Mouse (Mus musculus) frontal cortex, postnatal 14 days (tissue): ENCODE measurements at regions not wholly inside any gene's neighbourhood (a gene's known extent, or its start where the extent isn't known, plus 50 kb on each side); places are given as distances from the start of the nearest gene placed in this dataset.
A peak's percentile ranks its signal among the peaks of the same experiment; 100 is the strongest.

Source experiments
- DNase-seq, 2 experiments: peaks; one replicate each; pipeline ENCODE4 v3.0.0; 2022; ENCODE audit warnings: low spot score in 2 of 2

DNA sequence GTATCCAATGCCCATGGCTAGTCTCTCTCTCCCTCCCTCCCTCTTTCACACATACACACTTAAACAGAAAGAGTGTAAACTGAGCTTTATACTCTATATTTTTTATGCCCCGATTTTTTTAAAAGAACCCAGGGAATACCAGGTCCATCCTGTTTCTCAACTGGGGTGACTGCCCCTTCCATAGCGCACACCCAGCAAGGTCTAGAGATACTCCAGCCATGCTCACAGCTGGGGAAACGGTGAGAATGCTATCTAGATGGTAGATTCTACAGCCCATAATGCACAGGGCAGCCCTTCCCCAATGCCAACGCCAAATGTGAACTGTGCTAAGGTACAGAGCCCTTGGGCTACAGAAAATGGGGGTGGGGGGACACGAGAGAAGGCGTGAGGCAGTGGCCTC is 51.2 kb upstream of the Tln2 start:
- no peak for DNase-seq

DNA sequence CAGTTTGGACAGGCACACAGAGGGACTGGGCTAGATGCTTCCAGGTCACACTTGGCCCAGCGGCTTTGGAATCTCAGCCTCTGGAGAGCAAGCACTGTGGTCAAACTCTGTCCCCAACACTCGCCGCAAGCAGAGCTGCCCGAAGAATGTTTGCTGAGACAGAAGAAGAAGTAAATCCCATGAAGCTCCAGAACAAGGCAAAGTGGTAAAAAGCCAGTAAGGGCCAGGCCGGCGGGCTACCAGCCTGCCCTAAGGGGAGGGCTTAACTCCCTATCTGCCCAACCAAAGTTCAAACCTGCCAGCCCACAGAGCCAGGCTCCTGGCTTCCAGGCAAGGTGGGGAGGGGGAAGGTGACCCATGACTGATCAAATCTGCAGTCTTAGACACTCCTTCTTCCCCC is 52.2 kb upstream of the Tln2 start:
- no peak for DNase-seq

DNA sequence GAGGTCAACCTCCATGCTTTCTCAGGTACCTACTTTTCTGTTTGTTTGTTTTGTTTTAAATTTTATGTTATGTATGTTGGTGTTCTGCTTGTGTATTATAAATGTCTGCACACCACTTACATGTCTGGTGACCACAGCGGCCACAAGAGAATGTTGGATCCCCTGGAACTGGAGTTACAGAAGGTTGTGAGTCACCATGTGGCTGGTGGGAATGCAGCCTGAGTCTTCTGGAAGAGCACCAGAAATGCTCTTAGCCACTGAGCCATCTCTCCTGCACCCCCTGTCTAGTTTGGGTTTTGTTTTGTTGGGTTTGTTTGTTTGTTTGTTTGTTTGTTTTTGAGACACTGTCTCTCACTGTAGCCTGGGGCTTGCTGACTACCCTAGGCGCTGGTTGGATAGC is 52.6 kb upstream of the Tln2 start:
- DNase-seq = no peak

DNA sequence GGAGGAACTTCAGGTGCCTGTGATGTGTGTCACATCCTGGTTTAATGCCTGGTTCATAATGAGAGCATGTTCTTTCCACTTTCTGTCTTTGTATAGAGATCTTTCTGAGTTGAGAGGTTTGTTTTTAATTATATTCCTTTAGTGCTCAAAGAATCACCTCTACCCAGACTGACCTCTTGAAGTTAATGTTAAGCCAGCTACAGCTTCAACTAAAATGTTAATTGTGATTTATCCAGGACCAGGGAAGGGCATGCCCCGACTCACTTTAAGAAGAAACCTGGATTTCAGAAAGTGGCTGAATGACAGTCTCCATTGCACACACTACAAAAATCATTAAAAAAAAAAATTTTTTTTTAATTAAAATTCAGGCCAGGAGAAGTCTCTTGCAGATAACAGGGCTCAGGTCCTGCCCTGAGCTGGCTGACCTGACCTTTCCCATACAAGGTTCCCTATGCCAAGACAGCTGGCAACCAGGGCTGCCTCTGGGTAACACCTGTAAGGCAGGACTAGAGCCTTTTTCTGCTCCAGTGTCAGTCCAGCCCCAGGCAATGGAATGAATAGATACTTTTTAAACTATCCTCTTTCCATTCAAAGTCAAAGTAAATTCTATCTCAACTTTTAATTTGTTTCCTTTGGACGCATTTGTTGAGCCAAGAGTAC is 54.7 kb upstream of the Tln2 start:
- DNase-seq = no peak

DNA sequence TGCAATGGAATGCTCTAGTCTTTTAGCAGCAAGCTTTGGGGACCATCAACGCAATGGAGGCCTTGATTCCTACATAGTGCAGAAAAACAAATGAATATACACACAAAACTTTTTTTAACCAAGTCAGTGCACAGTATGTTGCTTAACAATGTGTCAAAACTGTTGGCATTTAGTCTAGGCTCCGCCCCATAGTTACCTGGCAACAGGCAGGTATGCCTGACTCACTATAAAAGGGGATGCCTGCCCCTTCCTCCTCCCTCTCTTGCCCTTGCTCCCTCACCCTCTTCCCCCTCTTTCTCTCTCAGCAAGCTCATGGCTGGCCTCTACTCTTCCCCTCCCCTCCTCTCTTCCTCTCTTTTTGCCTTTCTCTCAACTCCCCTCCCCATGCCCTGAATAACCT is 56.7 kb upstream of the Tln2 start:
- DNase-seq = no peak

DNA sequence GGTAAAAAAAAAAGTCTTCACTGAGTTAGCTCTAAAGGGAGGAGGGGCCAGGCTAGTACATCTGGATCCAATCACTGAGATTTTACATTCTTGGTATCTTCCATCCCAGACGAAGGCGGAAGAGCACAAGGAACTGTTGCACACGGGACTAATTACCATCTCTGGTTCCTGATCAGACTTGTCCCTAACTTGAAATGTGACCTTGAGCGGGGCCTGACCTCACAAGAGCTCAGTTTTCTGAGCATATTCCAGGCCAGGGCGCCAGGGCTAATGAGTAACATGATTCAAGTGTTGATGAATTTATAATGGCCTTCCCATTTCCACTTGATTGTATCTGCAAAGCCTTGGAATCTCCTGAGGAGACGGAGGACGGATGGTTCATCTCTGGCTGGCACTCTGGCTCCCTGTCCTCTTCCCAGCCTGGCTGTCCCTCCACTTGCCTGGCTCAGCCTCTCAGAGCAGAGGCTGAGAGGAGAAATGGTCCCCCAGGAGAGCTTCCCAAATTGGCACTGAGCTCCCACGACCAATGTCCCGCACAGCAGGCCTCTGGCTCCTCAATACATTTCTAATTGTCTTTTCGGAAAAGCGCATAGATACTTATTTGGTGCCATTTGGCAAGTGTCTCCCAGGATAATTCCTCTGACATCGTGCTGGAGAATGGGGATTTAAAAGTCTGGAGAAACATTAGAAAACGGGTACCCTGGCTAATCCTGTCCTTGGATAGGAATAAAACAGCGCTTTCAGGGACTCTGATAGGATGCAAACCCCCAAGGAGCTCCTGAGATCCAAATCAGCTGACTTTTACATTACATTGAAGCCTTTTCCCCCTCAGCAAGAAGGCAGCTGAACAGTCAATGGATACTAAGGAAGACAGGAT is 58.1 kb upstream of the Tln2 start:
- DNase-seq = no peak

DNA sequence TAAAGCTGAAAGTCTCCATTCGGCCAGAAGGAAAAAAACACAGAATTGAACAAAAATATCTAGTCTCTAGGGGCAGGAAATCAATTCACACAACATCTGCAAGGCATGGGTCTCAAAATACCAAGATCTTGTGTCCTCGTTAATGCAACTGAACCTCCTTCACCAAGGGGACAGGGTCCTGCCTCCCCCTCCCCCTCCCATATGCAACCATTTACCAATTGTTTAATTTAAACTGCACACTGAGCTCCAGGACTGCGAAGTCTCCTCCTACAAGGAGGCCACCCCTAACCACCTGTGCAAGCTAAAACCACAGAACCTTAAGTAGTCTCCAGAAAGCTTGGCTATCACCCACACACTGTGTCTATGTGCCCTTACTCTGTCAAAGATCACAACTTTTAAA is 61.4 kb upstream of the Tln2 start:
- DNase-seq = no peak

DNA sequence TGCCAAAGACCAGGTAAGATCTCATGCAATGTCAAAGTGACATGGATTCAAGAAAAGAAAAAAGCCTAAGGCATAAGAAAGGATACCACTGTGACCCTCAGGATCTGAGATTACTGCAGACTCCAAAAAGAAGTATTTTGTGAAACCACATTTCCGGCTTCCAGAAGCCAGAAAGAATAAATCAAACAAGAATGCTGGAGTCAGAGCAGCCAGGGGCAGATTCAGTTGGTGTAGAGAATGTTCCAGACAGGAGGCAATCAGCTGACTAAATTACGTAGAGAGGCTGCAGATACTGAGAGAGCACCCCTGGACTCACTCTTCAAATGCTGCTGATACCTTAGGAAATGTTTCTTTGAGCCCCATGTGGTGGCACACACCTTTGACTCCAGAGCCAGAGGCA is 67.7 kb upstream of the Tln2 start:
- no peak for DNase-seq

DNA sequence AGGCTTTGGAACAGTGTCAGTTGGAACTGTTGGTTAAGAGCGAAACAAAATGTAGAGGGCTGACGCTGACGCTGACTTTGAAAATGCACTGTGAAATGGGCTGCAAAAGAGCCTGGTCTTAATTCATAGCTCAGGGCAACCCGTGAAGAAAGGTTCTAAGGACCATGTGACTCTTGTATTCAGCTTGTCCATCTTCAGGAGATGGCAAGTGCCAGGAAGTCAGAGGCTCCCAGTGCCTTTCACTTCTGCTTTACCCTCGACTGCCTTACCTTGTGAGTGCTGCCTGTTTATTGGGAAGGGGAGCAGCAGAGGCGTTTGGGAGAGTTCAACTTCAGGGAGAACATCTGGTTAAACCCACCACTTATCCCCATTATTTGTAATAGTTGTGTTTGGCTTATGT is 70.1 kb upstream of the Tln2 start:
- no peak for DNase-seq

DNA sequence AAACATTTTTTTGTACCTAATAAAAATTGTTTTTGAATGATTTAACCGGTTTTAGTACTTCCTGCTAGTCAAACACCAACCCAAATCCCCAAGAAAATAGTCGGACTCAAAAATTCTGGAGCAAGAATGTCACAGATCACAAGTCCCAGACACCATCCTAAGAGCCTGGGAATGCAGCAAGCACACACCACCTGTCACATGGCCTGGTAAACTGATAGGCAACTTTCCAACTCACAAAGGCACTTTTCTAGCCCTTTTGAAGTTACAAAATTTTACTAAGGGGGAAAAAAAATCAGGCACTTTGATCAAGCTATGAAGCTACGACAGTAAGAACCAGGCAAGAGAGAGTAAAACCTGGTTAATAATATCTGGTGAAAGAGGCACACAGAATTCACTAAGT is 70.7 kb upstream of the Tln2 start:
- no peak for DNase-seq

DNA sequence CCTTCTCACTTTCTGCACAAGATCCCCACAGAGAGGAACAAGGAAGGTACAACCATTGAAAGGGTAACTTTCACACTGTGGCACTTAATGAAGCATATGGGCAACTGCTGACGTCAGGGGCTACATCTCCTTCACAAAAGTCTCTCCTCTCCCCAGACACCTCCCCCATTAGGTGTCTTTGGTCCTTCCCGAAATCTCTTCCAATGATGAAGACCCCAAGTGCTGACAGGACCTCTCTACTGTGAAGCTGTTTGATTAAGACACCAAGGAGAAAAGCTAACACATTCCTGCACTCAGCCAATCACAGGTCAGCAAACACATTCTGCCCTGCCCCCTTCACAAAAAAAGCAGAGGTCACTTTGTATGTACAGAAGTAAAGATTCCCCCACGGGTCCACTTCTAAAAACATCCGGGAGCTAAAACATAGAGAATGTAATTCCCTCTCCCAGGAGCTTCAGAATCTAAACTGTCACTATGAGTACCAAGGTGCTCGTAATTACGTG is 72.3 kb upstream of the Tln2 start:
- no peak for DNase-seq

DNA sequence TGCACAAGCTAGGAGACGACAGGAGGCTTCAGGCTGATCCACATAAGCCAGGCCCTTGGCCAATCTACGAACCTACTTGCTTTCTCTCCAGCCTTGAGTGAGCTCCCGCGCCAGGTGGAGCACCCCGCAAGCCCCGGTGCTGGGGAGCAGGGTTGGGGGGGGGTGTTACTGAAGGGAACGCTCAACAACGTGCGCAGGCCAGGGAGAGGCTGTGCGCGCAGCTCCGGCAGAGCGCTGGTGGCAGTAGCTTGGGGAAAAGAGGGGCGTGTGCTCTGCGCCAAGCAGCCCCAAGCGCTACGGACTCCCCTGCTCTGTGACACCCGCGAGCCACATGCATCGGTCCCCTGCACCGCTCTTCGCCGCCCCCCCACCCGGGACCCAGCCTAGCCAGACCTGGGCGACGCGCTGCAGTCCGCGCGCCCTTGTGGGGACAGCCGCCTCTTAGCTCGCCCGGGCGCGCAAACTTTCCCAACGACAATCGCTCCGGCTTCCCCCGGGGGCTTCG is 73.1 kb upstream of the Tln2 start:
- DNase-seq = peak in 1 of 2 experiments; percentile 18

DNA sequence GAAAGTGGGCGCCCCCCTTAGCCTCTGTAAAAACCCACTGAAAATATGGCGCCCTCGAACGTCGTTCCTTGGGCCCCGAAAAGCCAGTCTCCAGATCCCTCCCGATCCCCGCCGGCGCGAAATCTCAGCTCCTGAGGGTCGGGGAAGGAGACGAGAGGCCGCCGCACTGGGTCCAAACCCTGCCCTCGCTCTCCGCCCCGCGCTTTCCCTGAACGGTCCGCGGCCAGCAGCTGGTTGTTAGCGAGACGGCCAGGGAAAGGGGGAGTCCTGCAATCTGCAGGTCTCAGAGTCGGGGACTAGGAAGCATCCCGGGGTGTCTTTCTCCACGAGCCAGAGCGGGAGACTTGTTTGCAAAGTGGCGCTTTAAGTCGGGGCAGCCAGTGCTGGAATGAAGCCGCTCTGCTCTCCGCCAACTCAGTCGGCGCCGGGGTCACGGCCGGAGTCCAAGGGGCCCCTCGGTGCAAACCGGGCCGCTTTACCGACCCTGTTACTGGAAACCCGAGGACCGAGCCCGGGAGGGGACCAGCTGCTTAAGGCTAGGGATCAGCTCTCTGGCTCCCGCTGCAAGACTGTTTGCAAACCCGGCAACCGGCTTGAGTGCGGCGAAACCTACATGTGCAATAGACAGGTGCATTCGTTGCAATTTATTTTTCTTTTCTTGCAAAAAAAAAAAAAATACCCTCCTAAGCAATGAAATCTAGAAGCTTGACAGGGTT is 73.7 kb upstream of the Tln2 start:
- peak; percentile 15 to 37 for DNase-seq

DNA sequence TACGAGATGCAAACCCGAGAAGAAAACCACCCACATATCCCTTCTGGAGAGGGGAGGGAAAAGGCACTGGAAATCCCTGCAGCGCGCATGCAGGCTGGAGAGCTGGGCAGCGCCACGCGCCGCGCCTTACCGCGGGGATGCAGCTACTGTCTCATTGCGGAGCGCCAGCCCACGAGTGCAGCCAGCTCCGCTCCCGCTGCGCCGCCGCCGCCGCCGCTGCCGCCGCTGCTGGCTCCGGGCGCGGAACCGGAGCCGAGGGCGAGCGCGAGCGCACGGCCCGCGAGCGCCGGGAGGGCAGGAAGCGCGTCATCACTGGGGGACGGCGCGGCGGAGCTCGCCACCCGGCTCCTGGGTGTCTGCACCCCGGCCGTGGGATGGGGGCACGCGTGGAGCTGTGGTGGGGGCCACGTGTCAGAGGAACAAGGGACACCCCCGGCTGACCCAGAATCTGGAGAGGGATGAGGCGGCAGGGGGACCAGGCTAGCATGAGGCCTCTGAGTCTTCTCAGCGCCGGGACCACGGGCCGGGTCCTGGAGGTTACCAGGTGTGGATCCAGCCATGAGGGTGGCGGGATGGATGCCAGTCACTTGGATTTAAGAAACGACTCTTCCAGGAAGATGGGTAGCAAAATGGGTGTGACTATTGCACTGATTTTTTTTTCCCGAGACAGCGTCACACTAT is 74.4 kb upstream of the Tln2 start:
- peak; percentile 41 to 64 for DNase-seq

DNA sequence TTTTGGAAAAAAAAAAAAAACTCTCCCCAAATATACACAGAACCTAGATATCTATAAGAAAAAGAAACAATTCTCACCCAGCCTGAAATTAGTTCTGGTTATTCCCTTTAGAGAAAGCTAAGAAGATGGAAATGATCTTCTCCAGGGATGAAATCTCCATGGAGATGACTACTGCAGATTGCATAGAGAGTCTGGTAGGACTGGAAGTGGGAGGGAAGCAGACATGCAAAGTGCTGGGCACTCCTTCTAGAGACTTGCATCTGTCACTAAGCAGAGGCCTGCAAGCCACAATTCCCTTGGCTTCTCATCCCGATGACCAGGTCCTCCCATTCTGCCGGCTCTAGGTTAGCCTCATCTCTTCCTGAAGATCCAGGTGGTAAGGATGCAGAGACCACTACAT is 87.3 kb upstream of the Tln2 start:
- no peak for DNase-seq

DNA sequence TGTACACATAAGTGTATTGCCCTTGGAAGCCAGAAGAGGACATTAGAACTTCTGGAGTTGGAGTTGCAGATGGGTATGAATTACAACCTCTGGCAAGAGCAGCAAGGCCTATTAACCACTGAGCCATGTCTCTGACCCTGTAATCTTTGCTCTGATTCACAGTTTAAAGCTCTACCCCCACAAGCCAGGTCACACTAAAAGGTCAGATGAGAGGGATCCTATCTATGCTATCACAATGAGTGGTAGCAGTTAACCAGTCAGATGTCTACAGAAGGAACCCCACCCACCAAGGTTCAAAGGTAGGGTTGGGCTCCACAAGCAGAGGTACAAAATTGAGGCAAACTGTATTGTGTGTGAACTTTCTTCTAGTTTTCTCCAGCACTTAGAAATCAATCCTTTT is 94.5 kb upstream of the C2cd4b start:
- DNase-seq = no peak

DNA sequence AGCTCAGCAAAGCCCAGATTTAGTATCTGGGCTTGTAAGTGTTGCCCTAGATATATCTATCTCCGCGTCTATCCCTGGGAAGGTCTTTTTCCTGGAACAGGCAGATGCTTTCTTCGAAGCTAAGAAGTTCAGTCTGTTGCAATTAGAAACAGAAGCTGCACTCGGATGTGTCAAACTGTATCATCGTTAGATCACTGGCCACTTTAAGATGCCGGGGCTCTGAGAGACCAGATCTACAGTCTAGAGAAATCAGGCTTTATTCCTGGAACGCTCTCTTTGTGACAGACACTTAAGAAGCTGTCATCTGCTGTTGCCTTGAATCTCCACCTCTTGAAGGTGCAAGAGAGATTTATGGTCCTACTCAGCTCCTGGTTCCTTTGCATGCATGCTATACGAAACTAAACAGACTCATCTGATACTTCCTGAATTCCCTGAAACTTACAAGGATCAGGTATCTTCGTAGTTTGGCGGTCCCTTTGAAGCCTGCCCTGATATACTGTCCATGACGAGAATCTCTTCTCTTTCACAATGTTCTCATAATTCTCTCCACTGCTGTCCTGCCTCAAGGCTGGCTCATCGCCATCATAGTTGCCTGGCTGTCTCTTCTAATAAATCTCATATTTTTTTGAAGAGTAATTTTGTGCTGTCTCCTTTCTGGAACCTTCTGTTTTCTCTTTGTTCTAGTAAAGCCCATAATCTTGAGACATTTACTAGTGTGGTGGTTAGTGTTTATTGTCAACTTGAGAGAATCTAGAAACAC is 88.8 kb upstream of the C2cd4b start:
- no peak for DNase-seq

DNA sequence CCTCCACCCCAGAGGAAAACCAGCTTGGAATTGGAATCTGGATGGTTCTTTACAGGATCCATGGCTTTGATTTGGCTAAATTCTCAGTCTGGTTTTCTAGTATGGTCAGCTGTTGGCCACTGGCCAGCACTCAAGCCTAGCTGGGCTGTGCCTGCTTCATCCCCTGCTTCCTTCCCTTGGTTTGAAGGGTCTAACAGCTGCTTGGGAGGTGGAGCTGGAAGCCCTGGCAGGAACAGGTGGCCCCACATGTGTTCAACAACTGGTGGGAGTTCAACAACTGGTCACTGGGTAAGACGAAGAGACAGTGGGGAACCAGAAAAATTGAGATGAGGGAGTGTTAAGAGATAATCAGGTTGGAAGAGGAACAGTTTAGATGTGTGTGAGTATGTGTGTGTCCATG is 82.3 kb upstream of the C2cd4b start:
- no peak for DNase-seq

DNA sequence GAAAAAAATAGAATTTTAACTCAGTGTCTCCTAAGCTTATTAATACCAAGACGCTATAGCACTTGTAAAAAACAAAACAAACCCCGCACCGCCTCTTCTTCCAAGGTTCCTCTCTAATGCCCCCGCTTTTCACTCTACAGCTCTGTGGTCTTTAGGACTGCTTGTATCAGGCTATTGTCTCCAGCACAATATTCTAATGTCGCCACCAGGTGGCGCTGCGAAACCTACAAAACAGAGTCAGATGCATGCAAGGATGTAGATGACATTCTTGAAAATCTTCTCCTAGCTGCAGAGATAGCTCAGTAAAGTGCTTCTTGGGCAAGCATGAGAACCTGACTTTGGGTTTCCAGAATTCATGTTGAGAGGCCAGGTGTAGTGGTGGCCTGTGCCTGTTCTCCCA is 75.9 kb upstream of the C2cd4b start:
- peak; percentile 48 to 66 for DNase-seq

DNA sequence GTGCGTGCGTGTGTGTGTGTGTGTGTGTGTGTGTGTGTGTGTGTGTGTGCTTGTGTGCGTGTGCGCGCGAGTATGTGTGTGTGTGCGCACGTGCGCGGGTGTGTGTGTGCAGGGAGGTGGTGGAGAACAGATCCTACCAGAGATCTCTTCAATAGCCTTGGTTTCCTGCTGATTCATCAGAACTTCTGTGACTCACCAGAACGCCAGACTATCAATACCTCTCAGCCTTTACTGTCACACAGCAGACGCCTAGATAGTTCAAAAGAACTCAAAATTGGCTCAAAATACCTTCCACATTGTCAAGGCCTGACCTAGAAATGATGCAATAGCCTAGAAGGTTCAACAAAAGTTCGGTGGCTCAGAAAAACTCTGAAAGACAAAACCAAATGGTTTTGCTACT is 66.8 kb upstream of the C2cd4b start:
- no peak for DNase-seq

DNA sequence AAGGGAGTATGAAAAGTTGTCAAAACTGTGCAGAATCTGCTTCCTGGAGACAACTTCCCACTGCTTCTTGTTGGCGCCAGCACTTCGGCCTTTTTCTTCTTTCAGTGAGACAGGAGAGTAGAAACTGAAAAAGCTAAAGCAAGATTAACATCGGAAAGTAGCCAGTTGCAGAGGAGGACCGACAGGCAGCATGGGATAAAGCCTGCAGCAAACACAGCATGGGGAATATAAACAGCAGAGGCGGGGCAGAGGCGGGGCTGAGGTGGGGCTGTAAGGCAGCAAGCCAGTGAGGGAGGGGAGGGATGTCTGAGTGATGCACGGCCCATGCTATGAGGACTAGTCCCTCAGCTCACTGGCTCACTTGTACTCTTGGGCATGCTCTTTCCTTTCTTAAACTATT is 65.5 kb upstream of the C2cd4b start:
- DNase-seq = peak in 1 of 2 experiments; percentile 17
